Mouse (Mus musculus) testis, adult 2 months (tissue): ENCODE data around the gene Sox11. TPM values are rescaled to one million over a fixed set of nuclear protein-coding genes. Genes with fewer than 3 reads are reported as not detected.

ENCODE experiments used
- H3K27ac ChIP-seq: fragments of 200-500 bp; 2 replicates; pipeline ENCODE4 v1.5.1; 2012; ENCODE audit warnings: low read depth, low read length; ENCODE audit not compliant: control insufficient read depth, insufficient read depth
- H3K27me3 ChIP-seq: fragments of 200-500 bp; 2 replicates; pipeline ENCODE4 v1.6.1; 2012; ENCODE audit warnings: mild to moderate bottlenecking, low read length, moderate library complexity; ENCODE audit not compliant: control insufficient read depth, insufficient read depth
- H3K36me3 ChIP-seq: fragments of 200-500 bp; 2 replicates; pipeline ENCODE4 v1.6.1; 2012; ENCODE audit warnings: mild to moderate bottlenecking, low read length; ENCODE audit not compliant: control insufficient read depth, insufficient read depth
- H3K4me1 ChIP-seq: fragments of 200-500 bp; 2 replicates; pipeline ENCODE4 v1.6.1; 2012; ENCODE audit warnings: low read length; ENCODE audit not compliant: control insufficient read depth, insufficient read depth
- H3K4me3 ChIP-seq: fragments of 200-500 bp; 2 replicates; pipeline ENCODE4 v1.5.1; 2012; ENCODE audit warnings: low read depth, mild to moderate bottlenecking, low read length, moderate library complexity, mixed read lengths; ENCODE audit not compliant: control insufficient read depth
- CTCF ChIP-seq: fragments of 200-500 bp; IDR thresholded peaks from 2 replicates; pipeline ENCODE4 v1.5.1; 2012; ENCODE audit warnings: low read depth, mild to moderate bottlenecking, inconsistent platforms, low read length, moderate library complexity; ENCODE audit not compliant: control insufficient read depth, insufficient read depth, insufficient replicate concordance
- POLR2A ChIP-seq: fragments of 200-500 bp; IDR thresholded peaks from 2 replicates; pipeline ENCODE4 v1.6.1; 2012; ENCODE audit warnings: low read depth, mild to moderate bottlenecking, inconsistent platforms, low read length, moderate library complexity; ENCODE audit not compliant: control insufficient read depth
- polyA plus RNA-seq: library from polyadenylated mRNA; depleted of rRNA; stranded (reverse); fragments of >200 nt; gene quantifications from 2 replicates; pipeline ENCODE4 v1.2.3, GENCODE M21; 2012

Gene Sox11
- polyA plus RNA-seq, 1 experiment = 0.21 TPM

DNA sequence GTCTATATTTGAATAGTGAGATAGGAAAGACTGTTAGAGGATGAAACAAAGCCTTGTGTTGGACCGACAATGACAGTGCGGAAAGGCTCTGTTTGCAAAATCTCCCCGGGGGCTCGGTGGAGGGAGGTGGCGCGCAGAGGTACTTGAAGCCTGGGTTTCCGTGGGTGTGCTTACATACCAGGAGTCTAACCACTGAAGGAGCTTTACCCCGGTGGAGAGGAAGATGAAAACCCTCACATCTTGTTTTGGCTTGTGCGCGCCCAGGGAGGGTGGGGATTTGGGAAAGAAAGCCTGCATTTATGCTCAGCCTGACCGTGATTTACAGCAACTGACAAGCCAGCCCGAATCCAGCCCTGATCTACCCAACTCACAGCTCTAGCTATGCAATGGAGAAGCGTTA lies 31.7 kb downstream of the Sox11 start:
- no peak for TF ChIP-seq POLR2A
- no peak for TF ChIP-seq CTCF
- H3K4me1 ChIP-seq = no peaks in the 10 kb centered on the region; the same call in 1 of the 2 replicates
- no peaks in the 10 kb centered on the region for H3K27me3 ChIP-seq
- H3K27ac ChIP-seq = no peak overlapping the region
- H3K36me3 ChIP-seq = no peaks in the 10 kb centered on the region
- no peak overlapping the region for H3K4me3 ChIP-seq

DNA sequence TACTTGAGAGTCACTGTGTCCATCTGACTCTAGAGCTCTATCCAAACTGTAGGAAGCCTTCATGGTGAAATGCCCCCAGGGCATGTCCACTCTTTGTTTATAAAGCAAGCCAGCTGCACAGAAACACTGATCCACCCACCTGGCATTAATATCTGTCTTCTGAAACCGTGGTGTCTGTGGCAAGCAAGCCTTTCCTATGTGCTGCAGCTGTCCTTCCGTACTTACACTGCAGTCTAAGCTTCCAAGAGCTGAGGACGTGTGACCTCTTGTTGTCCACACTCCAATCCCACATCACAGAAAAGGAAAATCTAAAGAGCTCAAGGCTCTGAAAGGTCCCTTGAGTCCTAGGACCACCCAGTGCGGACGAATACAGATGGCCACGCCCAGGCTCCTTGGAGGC lies 32.4 kb downstream of the Sox11 start:
- no peak for TF ChIP-seq CTCF
- no peak for TF ChIP-seq POLR2A
- H3K4me3 ChIP-seq = no peak overlapping the region
- H3K4me1 ChIP-seq = no peaks in the 10 kb centered on the region; the same call in 1 of the 2 replicates
- H3K27me3 ChIP-seq = no peaks in the 10 kb centered on the region
- H3K27ac ChIP-seq = no peak overlapping the region
- no peaks in the 10 kb centered on the region for H3K36me3 ChIP-seq

DNA sequence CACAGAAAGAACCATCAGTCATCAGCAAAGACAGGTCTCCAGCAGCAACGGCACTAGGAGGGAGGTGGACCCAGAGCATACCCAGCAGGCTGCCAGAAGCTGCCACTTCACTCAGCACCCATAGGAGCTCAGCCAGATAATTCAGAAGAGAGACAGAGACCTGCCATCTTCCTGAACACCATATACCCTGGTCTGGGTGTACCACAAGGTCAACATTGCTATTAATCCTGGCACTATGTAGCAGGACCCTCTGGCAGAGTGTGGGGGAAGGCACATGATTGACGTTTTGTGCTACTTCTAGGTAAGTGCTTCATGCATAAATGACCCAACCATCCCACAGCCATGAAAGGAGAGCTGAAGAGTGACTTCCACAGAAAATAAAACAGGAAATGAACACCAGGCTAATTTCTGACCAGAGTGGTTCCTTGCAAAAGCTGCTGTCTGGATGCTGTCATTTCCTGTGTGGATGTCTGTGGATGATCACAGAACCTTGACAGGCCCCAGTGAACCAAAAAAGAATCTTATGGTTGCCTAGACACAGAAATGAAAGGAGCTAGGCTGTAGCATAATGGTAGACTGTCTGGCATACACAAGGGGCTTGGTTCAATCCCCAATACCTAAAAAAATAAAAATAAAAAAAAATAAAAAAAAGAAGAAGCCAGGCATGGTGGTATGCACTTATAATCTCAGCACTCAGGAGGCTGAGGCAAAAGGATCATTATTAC lies 37.5 kb downstream of the Sox11 start:
- Histone ChIP-seq H3K27ac (no peak overlapping the region), H3K4me3 (no peak overlapping the region), H3K36me3 (no peaks in the 10 kb centered on the region), H3K4me1 (no peaks in the 10 kb centered on the region), H3K27me3 (no peaks in the 10 kb centered on the region)
- no peak for TF ChIP-seq POLR2A
- no peak for TF ChIP-seq CTCF

DNA sequence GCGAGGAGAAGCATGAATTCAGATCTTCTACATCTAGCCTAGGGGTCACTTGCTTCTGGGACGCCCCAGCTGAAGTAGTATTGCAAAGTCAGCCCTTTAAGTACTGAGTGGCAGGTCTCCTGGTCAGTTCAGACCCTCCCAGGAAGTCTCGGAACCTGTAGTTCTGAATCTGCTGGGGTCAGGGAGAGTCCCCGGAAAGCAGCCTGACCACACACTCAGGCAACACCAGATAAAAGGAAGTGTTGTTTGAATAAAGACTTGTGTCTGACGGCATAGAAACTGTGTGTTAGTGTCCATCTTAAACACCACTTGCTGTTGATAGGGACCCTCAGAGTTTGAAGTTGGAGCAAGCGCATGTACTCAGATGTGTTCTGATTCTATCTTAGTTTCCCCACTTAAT lies 39.2 kb downstream of the Sox11 start:
- Histone ChIP-seq H3K4me1 (no peaks in the 10 kb centered on the region), H3K27me3 (no peaks in the 10 kb centered on the region), H3K36me3 (no peaks in the 10 kb centered on the region), H3K27ac (no peak overlapping the region), H3K4me3 (no peak overlapping the region)
- TF ChIP-seq CTCF (no peak), POLR2A (no peak)

DNA sequence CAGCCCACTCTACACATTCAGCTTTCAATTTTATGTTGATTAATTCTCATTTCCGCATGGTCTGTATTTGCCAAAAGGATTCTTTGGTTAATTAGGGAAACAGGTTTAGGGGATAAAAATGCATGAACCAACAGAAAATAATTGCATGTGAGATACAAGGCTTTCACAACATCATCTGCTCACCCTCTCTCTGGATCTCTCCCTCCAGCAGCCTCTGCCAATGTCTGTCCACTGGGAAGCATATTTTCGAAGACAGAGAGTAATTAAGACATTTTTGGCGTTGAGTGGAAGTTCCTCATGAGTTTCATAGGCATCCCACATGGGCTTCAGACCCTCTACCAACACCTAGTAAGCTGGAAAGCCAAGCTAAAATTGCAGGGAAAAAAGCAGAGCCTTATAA lies 43.7 kb downstream of the Sox11 start:
- no peak for TF ChIP-seq CTCF
- TF ChIP-seq POLR2A = no peak
- Histone ChIP-seq H3K4me1 (no peaks in the 10 kb centered on the region), H3K27me3 (no peaks in the 10 kb centered on the region), H3K36me3 (no peaks in the 10 kb centered on the region), H3K27ac (no peak overlapping the region), H3K4me3 (no peak overlapping the region)

DNA sequence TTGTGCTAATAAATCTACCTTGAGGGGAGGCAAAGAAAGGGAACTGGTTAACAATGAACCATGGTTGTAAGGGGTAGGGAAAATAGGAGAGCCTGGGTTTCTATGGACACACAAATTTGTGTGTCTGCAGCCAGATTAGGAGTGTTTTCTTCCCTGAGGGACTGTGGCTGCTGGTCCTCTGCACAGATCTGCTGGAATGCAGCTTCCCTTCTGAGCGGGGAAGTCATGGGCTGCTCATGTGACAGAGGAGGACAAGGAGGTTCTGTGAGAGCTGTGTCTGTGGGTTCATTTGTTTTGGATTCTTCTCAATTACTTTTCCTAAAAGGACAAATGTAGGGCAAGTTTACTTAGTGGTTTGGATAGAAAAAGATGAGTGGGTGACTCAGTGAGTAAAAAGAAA lies 48.2 kb downstream of the Sox11 start:
- no peak for TF ChIP-seq CTCF
- TF ChIP-seq POLR2A = no peak
- H3K4me1 ChIP-seq = no peaks in the 10 kb centered on the region
- no peak overlapping the region for H3K27ac ChIP-seq
- H3K27me3 ChIP-seq = no peaks in the 10 kb centered on the region
- H3K4me3 ChIP-seq = no peak overlapping the region
- no peaks in the 10 kb centered on the region for H3K36me3 ChIP-seq

DNA sequence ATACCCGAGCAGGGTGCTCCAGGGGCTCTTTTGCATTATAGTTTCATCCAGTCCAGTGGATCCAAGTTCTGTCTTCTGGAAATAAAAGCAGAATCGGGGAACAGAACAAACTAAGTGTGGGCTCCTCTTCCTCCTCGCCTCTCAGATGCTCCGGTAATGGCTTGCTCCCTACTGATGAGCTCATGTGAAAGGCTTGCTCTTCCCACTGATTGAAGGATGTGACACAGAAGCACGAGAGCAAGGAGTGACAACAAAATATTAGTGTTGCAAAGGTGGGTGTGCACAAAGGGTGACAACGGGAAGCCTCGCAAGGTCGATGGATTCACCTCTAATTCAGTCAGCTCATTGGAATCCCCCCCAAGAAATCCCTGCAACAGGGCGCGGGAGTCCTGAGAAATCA lies 48.6 kb downstream of the Sox11 start:
- no peaks in the 10 kb centered on the region for H3K4me1 ChIP-seq
- no peaks in the 10 kb centered on the region for H3K36me3 ChIP-seq
- H3K27ac ChIP-seq = no peak overlapping the region
- H3K4me3 ChIP-seq = no peak overlapping the region
- H3K27me3 ChIP-seq = no peaks in the 10 kb centered on the region
- TF ChIP-seq CTCF (no peak), POLR2A (no peak)
